Mouse (Mus musculus) 3134 (cell line): ENCODE data around the gene Cenpp.
"Not testable (repeated sequence)": the region's sequence is repeated elsewhere in the genome, so short reads cannot be mapped to it uniquely, and the experiment has no call there.

ENCODE experiments used
- DNase-seq: peaks from one replicate; pipeline ENCODE4 v3.0.0-alpha.2; 2011; ENCODE audit warnings: low spot score; ENCODE audit not compliant: insufficient read length; ENCODE audit errors: extremely low read depth

Gene Cenpp

DNA sequence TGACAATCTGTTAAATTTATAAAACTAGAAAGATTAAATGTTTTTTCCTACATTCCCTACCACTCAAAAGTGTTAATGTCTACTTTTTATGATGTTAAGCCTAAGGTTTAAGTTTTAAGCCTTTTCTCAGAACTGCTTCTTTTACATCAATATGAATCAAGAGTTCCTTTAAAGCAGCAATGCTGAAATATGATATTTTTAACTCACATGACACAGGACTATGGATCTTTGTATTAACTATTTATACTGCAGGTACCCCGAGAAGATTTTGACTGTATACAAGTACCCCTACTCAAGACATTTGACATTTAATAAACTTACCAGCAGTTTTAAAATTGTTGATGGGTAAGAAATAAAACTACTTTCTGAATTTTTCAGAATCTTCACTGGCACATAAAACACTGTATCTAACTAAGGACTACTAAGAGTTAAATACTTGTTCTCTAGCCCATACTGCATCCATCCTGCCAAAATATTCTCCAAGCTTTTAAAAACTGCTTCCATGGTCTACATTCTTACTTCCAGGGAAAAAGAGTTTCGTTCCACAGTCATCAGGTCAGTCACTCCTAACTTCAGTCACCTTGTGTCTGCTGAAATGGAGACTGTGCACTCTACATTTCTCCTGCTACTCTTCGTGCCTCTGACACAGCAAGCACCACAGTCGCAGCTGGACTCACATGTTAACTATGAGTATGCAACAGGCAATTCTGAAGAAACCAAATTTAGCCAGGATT, 43.8 kb downstream of the Cenpp start:
- no peak for DNase-seq

DNA sequence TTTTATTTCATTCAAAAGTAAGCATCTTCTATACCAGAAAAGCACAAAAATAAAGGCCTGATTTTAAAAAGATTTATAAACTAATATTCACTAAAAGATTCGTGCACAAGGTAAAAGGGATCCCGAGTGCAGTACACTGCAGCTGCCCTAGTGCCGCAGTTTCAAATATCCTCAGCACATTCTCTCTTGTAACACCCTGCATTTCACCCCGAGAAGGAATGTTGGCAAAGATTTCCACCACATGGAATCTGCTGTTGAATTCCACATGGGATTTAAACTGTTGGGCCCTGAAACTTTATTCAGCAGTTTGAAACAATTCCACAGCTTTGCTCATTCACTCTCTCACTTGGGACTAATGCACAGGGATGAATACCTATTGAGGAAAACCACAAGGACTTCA, 44.9 kb downstream of the Cenpp start, which contains the start of gene Ogn:
TSS of gene Ogn (plus strand) at position 333 of the 400 bp plus-strand sequence.
- DNase-seq = peak; percentile 42

DNA sequence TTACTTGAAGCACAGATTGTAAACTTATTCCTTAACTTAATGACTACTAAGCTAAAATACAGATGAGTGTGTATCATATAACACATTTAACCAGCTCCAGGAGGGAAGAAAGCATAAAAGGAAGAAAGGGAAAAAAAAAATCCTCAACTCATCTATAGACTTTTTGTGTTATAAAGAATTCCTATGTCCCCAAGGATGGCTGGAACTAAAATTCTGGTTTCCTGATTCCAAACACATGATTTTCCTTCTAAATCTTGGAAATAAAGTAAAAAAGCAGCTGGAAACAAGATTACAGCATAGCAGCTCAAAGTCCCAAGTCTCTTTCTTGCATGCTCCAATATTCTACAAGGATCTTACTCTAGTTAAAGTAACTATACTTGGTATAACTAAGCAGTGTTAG, 49.0 kb downstream of the Cenpp start:
- no peak for DNase-seq

DNA sequence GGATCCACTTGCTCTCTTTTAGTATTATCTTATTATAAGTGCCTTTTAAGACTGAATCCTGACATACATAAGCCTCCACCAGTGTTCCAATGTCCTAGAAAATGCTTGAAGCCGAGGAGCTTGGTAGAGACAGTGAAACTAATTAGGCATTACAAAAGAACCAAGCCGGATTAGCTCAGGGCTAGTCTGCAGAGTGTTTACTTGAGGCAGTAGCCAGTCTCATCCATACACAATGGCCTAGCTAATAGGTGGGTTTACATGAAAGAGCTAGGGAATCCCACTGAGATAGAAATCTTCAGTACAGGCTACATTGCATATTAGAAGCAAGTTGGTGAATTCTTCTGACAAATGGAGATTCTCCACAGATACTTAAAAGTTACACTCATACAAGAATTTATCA, 50.0 kb downstream of the Cenpp start:
- DNase-seq = not testable (repeated sequence)

DNA sequence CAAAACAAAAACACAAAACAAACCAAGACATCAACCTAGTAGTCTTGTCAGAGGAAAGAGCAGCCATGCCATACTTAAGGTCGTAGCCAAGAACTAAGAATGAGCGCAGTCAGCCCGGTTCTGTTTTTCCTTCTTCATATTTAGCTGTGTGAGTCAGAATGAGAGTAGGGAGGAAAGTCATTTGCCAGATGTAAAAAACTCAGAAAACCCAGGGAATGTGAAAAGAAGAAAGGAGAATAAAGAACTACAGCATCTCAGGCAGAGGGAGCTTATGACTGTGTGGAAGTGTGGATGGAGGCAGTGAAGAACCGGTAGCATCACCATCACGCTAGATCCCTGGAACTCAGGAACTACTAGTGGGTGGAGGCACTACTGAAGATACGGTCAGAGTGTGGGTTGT, 66.5 kb downstream of the Cenpp start:
- no peak for DNase-seq

DNA sequence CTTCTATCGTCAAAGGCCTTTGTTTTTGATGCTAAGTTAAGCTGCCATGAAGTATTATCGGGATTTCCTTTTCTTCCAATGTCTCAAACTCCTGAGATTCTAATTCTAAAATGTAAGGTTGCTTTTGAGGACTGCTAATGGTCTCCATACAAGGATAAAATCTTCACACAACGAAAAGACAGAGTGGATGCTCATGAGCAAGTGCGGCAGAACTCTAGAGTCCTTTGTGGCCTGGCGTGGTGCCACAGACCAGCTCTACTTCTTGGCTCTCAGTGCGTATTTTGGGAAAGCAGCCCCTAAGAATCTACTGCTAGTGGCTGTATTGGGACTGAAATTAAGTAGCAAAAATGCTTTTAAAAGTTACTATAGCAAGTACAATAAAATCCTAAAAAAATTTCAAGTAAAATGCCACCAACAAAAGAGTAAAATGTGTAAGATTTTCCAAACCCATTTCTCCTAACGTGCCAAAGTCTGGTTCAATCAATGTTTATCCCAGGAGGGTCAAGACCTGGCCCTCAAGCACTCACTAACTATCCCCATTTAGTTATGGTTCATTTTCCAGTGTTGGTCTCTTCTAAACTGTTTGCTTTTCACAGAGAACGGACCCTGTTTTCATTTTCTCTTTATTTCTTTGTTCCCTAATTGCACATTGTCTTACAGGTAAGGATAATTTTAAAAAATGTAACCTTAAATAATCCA, 68.1 kb downstream of the Cenpp start:
- DNase-seq = peak; percentile 58

DNA sequence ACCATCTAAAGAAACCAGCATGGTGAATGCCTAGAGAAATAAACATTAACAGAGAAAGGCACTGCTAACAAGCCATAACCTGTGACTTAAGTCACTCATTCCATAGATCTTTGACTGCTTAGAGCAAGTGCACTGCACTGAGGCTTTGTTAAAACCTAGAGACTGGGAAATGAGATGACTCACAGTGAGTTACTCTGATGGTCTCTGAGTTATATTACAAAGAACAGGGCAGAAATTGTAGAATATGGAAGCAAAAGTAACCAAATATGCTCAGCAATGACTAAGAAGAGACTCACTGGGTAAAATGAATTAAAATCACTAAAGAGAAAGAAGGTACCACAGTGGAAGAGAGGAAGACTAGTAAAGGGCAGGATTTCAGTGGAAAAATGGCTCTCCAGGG, 68.7 kb downstream of the Cenpp start:
- peak; percentile 50 for DNase-seq

DNA sequence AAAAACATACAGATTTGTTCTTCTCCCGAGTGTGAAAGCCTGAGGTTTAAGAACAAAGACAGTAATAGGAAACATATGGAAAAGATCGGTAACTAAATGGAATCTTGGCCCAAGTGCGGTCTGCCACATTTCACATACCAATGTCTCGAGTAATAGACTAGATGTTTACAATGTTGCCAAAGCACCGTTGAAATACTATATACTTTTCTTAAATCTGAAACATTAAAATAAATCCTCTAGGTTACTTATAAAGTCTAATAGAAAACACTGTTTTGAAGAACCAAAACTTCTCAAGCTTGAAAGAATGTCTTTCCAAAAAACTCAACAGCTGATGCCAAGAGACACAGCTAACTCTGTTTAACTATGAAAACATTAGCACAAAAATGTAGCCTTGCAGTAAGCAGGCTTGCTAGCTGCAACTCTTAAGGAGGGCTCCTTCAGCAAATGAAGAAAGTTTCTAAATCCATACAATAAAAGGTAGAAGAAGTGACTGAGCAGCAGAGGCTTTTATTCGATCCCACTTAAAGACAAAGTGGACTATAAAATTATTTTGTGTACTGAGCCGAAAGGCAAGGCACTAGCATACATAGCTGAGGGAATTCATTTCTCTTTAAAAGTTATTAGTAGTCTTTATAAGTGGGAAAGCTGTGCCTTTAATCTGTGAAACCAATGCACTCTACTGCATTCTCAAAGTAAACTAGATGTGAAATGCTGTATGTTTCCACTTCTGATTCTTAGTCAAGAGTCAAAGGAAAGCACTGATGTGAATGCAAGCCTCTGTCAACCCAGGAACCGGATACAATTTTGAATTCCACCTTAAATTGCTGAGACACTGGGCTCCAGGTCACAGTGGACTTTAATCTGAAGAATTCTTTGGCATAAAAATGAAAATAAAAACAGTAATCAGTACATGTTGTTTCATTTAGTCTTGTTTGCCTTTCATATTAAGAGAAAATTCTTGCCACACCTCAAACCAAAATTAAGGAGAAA, 70.7 kb downstream of the Cenpp start, which contains the start of gene Omd:
TSS of gene Omd (plus strand) at position 922 of the 990 bp plus-strand sequence.
- DNase-seq = peak; percentile 52

DNA sequence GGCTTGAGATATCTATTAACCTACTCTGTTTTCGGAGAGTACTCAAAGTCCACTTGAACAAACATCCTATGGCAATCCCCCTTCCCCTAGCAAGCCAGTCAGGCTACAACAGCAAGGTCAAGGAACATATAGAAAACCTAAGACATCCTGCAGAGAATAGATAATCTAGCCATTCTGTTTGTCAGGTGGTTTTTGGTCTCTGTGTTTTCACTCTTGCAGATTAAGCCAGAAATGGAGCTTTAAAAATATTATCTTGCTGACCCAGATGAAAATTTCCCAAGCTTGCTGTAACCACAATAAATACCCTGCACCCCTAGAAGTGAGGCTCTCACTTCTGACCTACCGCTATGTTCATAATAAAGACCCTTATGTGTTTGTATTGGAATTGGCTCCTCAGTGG, 81.2 kb downstream of the Cenpp start:
- DNase-seq = no peak

DNA sequence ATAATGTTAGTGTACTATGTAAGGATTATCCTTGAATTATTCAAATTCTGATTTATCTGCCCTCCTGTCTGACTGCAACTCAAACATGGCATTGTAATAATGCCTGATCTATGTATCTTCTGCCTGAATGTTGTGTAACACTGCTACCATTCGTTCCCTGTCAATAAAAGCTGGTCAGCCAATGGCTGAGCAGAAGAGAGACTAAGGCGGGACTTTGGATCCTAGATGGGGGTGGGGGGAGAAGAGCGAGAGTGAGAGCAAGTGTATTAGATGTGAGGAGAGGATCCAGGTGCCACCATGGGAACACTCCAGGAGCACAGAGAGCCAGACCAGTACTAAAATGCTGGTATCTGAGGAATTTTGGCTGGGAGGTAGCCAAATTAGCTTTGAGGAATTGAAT, 82.2 kb downstream of the Cenpp start:
- DNase-seq = no peak

DNA sequence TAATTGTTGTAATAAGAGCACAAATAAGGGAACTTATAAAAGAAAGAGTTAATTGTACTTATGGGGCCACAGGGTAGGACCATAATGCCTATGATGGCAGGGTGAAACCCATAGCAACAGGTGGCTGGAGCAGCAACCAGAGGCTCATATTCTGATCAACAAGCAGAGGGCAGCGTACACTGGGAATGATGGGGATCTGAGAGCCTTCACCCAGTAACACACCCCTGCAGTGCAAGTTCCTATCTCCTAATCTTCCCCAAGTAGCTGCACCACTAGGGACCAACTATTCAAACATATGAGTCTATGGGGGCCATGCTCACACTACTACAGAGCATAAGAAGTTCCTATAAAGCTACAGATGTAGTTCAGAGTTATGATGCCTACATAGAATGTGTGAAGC, 88.2 kb downstream of the Cenpp start:
- DNase-seq = no peak

DNA sequence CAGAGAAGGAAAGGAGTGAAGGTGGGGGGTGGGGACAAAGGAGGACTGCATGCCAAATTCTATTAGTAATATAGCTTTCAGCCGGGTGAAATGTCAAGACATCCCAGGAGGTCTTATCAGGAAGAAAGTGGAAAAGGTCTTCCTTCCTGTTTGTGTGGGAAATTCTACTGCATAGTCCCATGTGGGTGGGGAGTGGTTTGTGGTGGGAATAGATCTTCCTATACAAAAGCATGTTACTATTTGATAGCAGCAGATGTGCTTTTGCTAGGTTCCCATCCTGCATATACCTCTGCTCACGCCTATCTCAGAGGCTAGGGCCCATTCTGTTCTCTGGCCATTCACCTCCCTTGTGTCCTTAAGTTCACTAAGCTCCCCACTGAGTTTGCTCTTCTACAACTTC, 91.7 kb downstream of the Cenpp start:
- DNase-seq = no peak

DNA sequence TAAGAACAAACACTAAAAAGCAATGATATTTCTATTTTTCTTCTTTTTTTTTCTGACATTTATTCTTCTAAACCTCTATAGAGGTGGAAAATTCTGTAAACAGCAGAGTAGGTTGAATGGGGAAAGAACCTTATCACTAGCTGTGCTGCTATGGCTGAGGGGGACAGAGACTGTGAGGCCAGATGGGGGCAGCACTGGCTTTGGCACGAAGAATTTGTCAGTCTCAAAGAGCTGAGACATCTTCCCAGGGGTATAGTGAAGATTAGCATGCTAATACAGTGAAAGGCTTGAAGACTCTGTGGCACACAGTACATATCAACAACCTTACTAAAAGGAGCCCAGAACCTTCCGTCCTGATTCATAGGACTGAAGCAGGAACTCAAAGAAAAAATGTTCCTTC, 93.4 kb downstream of the Cenpp start:
- DNase-seq = no peak

DNA sequence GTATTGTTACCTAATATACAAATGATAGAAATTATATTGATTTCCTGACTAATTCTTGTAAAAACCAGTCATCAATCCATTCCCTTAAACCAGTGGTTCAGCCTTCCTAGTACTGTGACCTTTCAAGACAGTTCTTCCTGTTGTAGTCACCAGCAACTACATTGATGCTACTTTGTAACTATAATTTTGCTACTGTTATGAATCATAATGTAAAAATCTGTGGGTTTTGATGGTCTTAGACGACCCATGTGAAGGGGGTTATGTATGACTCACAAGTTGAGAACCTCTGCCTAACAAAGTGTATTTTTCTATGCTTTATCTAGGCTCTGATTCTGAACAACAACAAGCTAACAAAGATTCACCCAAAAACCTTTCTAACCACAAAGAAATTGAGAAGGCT, 95.7 kb downstream of the Cenpp start:
- DNase-seq = no peak

DNA sequence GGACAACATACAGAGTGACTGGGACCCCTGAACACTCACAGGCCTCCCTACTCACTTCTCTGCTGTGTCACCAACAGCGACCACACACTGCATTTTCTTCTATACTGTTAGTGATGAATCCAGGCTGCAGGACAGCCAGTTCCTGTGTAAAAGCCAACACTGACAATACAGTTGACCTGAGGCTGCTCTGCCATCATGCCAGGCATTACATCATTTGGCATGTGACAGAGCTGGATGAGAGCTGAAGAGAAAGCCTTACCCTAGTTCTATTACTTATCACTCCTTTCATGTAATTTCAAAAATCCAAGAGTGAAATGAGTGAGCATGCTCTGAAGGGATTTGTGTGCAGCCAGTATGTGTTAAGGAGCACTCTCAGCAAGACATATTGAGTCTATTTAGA, 96.4 kb downstream of the Cenpp start:
- DNase-seq = no peak

DNA sequence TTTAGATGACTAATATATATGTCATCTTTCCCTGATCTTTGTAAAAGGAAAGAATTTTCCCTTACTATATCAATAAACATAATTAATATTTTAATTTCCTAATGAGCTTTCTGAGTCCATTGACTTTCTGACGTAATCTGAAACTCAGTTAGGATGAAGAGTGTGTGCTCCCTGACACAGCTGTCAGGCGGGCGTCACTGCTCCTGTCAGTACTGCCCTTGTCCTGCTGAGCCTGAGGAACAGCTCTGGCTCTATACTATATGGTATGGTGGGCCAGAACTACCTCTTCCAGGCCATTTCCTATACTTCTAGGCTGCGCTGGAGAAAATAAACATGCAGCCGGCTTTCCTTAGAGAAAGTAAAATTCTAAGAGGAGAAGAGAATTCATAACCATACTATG, 98.1 kb downstream of the Cenpp start:
- DNase-seq = no peak

DNA sequence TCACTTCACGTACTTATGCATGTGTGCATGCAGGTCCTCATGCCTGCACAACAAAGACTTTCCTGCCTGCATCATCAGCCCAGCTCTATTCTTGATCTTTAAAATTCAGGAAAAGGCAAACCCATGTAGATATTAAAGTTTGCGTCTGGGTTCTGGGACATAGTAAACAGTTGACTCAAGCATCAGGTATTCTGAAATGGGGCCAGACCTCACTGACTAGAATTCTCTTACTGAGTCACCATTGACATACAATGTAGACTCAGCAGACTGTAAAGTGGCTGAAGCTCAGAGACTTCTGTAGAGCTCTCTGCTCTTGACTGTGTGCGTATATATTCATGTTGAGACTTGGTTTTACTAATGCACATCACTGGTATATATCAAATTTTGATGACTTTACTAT, 103.0 kb downstream of the Cenpp start:
- peak; percentile 40 for DNase-seq

DNA sequence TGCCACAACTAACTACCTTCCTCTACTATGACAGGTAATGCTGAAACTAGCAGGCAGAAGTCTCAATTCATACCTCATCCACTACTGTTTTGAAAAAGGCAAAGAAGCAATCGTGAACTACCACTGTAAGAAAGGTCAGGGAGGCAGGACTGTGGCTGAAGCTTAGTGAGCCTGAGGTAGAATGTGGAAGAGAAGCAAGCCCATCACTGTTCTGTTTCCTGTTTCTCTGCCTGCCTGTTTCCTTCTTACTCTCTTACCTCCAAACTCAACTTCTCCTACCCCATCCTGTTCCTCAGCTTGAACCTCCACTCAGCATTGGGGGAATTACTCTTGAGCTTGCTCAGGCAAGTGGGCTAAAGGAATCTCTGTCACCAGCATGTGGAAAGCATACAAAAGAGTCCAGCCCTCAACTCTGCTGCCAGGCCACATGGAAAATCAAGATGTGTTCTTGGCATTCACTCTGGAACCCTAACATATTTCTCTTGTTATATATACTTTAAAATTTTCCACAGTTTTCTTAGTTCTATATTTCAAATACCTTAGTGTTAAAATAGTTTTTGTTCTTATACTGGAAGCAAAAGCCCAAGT, 104.9 kb downstream of the Cenpp start:
- DNase-seq = no peak

DNA sequence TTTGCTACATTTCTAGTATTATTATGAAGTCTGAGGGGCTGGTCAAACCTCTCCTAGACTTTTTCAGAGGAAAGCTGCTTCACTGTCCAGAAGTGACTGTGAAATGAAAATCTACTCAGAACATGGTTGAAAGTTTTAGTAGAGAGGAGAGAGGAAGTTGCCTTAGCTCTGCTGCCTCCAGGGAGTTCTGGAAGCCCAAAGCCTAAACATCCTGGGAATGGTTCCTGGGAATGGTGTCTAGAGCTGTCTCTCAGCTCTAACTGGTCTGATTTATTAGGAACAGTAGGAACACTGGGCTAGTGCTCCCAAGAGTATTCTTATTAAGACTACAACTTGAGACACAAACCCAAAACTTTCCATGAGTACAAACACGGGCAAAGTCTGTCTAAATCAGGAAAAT, 106.1 kb downstream of the Cenpp start:
- no peak for DNase-seq

DNA sequence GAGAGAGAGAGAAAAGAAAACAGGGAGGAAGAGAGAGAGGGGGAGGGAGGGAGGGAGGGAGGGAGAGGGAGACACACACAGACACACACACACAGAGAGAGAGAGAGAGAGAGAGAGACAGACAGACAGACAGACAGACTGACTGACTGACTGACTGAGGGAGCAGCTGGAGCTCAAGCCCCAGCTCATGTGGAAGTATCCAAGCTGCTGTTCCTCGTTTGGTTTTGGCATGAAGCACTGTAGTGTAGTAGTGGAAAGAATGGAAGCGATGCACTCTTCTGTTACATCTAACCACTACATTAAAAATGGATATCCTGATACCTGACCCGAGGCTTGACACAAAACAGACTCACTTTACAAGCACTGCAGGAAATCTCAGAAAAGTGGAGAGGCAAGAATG, 106.9 kb downstream of the Cenpp start:
- no peak for DNase-seq

DNA sequence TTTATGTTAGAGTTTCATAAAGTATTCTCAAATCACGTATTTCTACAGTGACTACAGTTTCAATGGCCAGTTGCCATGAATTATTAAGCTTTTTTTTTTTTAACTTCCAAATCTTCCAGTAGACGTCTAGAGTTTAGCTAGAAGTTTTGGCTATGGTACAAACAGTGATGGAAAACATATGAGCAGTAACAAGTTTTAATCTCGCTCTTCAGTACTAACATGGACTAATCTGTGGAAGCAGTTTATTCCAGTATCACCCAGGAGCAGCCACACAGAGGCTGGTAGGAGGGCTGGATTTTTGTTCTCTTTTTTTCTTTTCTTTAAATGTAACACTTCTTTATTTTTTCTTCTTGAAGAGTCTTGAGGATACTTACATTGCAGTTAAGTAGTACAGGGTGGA, 108.3 kb downstream of the Cenpp start, which contains the start of gene Aspn:
TSS of gene Aspn (plus strand) at position 165 of the 400 bp plus-strand sequence.
- no peak for DNase-seq
